Mouse (Mus musculus): Measurements from ENCODE around the gene Uba7. TPM values are rescaled to one million over a fixed set of nuclear protein-coding genes. Genes with fewer than 3 reads are reported as not detected.
A peak's percentile ranks its signal among the peaks of the same experiment; 100 is the strongest.

Gene Uba7
- polyA plus RNA-seq, 1 experiment from 2014 or later, result 37.0 TPM

DNA sequence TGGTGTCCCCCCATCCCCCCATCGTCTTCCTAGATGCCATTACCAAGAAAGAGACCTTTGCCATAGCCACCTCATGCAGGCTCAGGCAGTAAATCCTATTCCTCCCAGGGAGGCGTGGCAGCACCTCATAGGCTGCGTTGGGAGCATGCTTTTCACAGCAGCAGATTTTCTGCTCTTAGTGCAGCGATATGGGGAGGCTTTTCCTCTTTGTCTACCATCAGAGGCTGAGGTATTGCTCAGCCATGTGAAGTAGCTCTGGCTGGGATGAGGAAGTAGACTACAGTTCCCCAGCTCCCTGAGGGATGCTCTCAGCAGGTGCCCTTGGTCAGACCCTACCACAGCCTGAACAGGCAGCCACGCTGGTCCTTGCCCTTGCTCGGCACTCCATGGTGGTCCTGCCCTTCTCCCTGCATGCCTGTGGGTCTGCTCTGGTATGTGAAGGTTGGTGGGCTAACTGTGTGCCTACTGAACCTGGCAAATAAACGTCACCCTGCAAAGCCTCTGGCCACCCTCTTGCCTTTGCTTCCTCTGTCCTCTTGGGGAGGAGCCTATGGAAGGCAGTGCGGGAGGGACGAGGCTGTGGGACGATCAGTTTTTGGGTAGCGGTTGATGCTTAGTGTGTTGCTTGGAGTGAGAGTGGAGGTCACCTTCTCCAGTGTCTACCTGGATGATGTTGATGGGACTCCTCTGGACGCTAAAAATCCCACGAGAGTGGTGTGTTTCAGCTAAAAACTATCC is 26.0 kb upstream of the Uba7 start:
- Histone ChIP-seq H3K27me3 (replicated peaks) (no peaks in the 10 kb centered on the region), H3K4me3 (replicated peaks) (no peak overlapping the region), H3K4me1 (peaks cover 9% of the 10 kb centered on the region), H3K9me3 (no peaks in the 10 kb centered on the region), H3K9ac (no peak overlapping the region), H3K27ac (no peak overlapping the region), H3K4me2 (no peak overlapping the region), H3K36me3 (no peaks in the 10 kb centered on the region)
- 76% methylated on average over 13 of the region's 13 CpGs for WGBS
- no peak for ATAC-seq (ENCODE audit: insufficient read depth, low FRiP score, low read depth)

DNA sequence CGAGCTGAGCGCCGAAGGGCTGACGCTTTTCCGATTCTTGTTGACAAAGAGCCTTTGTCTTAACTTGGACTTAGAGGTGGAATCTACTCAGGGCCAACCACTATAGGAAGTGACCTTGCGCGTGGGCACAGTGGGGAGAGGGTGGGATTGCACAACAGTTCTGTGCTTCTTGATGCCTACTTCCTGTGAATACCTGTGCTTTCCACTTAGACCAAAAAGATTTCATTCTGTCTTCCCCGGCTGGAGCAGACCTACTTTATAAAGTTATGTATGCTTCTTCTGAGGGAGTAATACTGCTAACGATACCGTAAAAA is 25.4 kb upstream of the Uba7 start, which contains the start of gene Traip:
TSS of gene Traip (plus strand) at position 215 of the 314 bp plus-strand sequence.
- 86% methylated on average over 10 of the region's 10 CpGs for WGBS
- Histone ChIP-seq H3K4me3 (replicated peaks) (peak within 1 kb of the TSS; percentile 61), H3K27me3 (replicated peaks) (no peaks in the 10 kb centered on the region), H3K9me3 (no peaks in the 10 kb centered on the region), H3K9ac (peak within 1 kb of the TSS; percentile 60), H3K4me1 (peaks cover 9% of the 10 kb centered on the region), H3K4me2 (peak within 1 kb of the TSS; percentile 91), H3K27ac (peak within 1 kb of the TSS; percentile 74; the same call in 1 of the 2 replicates), H3K36me3 (no peaks in the 10 kb centered on the region)
- ATAC-seq (ENCODE audit: insufficient read depth, low FRiP score, low read depth), result no peak

DNA sequence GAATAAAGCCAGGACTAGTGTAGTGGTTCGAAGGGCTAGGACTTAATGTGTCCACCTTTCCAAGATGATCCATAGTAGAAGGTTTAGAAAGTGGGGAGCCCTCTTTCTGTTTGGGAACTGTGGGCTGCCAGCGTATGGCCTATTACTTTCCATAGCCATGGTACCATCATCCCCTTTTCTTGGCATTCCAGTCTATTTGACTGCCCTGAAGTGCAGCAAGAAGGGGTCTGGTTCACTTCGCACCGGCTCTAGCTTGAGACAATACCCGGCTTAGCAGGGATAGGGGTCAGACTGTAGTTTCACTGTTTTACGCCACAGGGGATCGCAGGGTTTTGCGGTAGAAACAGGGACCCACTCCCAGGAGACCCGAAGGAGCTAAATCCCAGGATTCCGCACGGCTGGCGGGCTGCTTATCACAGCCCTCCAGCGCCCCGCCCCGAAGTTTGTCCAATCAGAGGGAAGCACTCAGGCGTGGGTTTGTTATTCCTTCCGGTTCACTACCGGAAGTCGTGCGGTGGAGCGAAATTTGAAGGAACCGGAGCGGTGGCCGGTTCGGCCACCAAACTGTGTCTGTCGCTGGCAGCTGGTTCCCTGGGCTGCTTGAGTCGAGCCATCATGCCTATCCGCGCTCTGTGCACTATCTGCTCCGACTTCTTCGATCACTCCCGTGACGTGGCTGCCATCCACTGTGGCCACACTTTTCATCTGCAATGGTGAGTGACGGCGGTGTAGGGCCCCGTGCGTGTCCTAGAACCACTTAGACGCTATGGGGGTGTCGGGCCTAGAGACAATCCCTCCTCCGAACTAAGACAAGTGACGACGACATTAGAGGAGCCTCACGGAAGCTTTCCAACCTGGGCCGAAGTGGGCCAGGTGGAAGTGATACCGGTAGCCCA is 24.6 kb upstream of the Uba7 start:
- peaks cover 9% of the 10 kb centered on the region for H3K4me1 ChIP-seq
- no peaks in the 10 kb centered on the region for H3K27me3 ChIP-seq (replicated peaks)
- H3K9me3 ChIP-seq, result no peaks in the 10 kb centered on the region
- H3K36me3 ChIP-seq, result no peaks in the 10 kb centered on the region
- peak; percentile 92 for ATAC-seq (ENCODE audit: insufficient read depth, low FRiP score, low read depth)
- 13% methylated on average over 45 of the region's 45 CpGs for WGBS
- peak overlapping the region; percentile 61 for H3K4me3 ChIP-seq (replicated peaks)
- peak overlapping the region; percentile 91 for H3K4me2 ChIP-seq
- H3K9ac ChIP-seq, result peak overlapping the region; percentile 60
- peak overlapping the region; percentile 74; the same call in 1 of the 2 replicates for H3K27ac ChIP-seq

DNA sequence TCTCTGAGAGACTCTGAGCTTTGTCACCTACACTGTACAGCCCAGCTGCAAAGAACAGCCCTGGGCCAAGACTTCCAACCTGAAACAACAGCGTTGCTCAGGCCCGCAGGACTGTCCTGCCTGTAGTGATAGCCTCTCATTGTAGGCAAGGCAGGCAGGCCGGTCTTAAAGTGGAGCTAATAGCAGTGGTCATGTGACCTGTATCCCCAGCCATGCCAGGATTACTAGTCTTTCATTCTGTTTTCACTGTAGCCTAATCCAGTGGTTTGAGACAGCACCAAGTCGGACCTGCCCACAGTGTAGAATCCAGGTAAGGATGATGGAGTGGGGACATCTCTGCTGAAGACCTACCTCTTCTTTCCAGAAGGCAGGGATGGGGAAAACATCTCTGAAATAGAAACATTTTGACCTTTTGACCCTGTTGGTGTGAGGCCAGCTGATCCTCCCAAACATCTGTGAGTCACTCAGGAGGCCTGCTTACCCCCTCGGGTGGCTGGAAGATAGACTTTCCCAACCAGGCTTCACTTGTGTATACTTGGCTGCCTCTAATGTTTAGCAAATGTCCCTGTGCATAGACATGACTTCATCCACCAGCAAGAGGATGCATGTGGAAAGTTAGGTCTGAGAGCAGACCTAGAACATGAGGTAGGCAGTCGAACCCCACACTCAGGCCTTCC is 19.6 kb upstream of the Uba7 start:
- no peaks in the 10 kb centered on the region for H3K27me3 ChIP-seq (replicated peaks)
- H3K9ac ChIP-seq, result no peak overlapping the region
- no peak overlapping the region for H3K4me3 ChIP-seq (replicated peaks)
- no peak overlapping the region for H3K27ac ChIP-seq
- 72% methylated on average over 6 of the region's 6 CpGs for WGBS
- peaks cover 9% of the 10 kb centered on the region for H3K4me1 ChIP-seq
- H3K4me2 ChIP-seq, result no peak overlapping the region
- no peak for ATAC-seq (ENCODE audit: insufficient read depth, low FRiP score, low read depth)
- H3K36me3 ChIP-seq, result peaks cover 19% of the 10 kb centered on the region; the same call in 1 of the 2 replicates
- no peaks in the 10 kb centered on the region for H3K9me3 ChIP-seq

DNA sequence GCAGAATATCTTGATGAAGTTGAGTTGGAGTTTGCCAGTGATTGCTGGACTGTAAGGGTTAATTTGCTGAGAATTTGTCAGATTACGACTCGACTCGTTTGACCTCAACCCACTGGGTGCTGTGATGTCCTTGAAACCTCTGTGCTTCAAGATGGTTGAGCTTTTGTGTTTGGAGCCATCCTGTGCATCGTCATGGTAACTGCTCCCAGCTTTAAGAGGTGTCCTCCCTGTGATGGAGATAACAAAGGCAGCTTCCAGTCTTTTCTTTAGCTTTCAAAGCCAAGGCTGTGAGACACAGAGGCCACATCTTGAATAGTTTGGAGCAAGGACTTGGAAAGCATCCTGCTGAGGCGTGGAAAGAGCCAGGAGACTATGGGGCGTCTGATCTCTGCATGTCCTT is 18.2 kb upstream of the Uba7 start:
- Histone ChIP-seq H3K9ac (no peak overlapping the region), H3K36me3 (peaks cover 19% of the 10 kb centered on the region; the same call in 1 of the 2 replicates), H3K9me3 (no peaks in the 10 kb centered on the region), H3K4me3 (replicated peaks) (no peak overlapping the region), H3K4me1 (no peaks in the 10 kb centered on the region), H3K27me3 (replicated peaks) (no peaks in the 10 kb centered on the region), H3K27ac (no peak overlapping the region), H3K4me2 (no peak overlapping the region)
- ATAC-seq (ENCODE audit: insufficient read depth, low FRiP score, low read depth), result no peak
- WGBS, result 61% methylated on average over 6 of the region's 6 CpGs

DNA sequence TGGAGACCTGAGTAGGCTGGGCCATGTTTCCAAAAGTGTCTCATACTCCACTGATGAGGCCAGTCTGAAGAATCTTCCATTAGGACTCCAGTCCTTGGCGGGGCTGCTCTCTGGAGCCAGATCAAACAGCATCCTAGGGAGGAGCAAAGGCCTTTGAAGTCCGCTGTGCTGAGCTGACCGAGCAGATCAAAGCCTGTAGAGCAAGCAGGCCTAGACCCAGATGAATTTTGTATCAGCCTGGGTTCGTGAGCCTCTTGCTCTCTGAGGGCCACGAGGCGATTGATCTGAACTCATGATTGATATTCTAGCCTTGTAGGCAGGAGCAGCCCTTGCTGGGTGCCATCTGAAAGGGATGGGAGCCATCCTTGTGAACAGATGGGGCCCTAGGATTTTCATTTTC is 15.4 kb upstream of the Uba7 start:
- no peak overlapping the region for H3K27ac ChIP-seq
- no peak for ATAC-seq (ENCODE audit: insufficient read depth, low FRiP score, low read depth)
- no peaks in the 10 kb centered on the region for H3K4me1 ChIP-seq
- H3K9me3 ChIP-seq, result no peaks in the 10 kb centered on the region
- no peaks in the 10 kb centered on the region for H3K27me3 ChIP-seq (replicated peaks)
- peaks cover 19% of the 10 kb centered on the region; the same call in 1 of the 2 replicates for H3K36me3 ChIP-seq
- H3K9ac ChIP-seq, result no peak overlapping the region
- no peak overlapping the region for H3K4me3 ChIP-seq (replicated peaks)
- WGBS, result 59% methylated on average over 6 of the region's 6 CpGs
- no peak overlapping the region for H3K4me2 ChIP-seq

DNA sequence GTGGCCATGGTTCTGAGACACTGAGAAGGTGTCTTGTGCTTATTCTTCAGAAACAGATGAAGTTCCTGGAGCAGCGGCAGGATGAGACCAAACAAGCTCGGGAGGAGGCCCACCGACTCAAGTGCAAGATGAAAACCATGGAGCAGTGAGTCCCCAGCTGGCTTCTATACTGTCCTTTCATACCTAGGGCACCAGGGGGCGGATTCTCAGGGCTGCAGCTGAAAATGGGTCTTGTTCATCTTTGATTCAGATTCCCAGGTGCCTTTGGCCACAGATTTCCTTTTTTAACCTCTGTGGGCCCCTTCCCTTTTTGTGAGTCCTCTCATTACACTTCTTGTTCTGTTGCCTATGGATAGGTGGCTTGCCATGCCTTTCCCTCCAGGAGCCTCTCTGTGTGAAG is 14.4 kb upstream of the Uba7 start:
- Histone ChIP-seq H3K27me3 (replicated peaks) (no peaks in the 10 kb centered on the region), H3K9ac (no peak overlapping the region), H3K4me2 (no peak overlapping the region), H3K9me3 (no peaks in the 10 kb centered on the region), H3K36me3 (peaks cover 18% of the 10 kb centered on the region; the same call in 1 of the 2 replicates), H3K27ac (no peak overlapping the region), H3K4me1 (no peaks in the 10 kb centered on the region), H3K4me3 (replicated peaks) (no peak overlapping the region)
- WGBS, result 76% methylated on average over 4 of the region's 4 CpGs
- no peak for ATAC-seq (ENCODE audit: insufficient read depth, low FRiP score, low read depth)

DNA sequence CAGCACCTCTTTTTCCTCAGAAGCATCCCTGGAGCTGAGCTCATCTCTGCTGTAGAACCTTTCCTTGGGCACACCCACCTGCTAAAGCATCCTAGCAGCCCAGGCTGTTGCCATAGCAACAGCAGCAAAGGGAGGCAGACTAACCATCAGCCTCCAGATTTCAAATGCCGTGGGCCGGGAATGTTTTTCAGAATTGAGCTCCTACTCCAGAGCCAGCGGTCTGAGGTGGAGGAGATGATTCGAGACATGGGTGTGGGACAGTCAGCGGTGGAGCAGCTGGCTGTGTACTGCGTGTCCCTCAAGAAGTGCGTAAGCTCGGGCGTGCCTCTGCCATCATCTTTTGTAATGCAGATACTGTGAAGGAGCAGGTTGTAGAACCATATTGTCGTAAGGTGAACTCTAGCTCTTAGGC is 13.9 kb upstream of the Uba7 start:
- WGBS, result 86% methylated on average over 10 of the region's 10 CpGs
- H3K36me3 ChIP-seq, result peaks cover 15% of the 10 kb centered on the region; the same call in 1 of the 2 replicates
- H3K4me3 ChIP-seq (replicated peaks), result no peak overlapping the region
- ATAC-seq (ENCODE audit: insufficient read depth, low FRiP score, low read depth), result no peak
- H3K4me2 ChIP-seq, result no peak overlapping the region
- H3K9me3 ChIP-seq, result no peaks in the 10 kb centered on the region
- H3K27ac ChIP-seq, result no peak overlapping the region
- no peaks in the 10 kb centered on the region for H3K4me1 ChIP-seq
- no peaks in the 10 kb centered on the region for H3K27me3 ChIP-seq (replicated peaks)
- H3K9ac ChIP-seq, result no peak overlapping the region

DNA sequence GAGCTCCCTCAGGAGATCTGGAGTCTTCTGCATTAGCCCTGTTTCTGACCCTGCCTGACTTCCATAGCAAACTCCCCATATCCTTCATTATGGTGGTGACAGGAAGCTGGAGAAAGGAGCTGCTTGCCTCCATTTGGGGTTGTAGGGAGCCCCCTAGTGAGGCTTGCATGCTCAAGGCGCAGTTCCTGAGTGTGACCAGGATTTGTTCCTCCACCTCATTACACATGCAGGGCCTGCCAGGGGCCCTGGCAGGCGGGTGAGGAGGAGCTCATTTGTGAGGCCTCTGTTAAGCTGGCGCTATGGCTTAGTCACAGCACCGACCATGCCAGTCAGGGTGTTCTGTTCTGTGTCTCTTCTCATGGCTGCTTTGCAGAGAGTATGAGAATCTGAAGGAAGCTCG is 13.4 kb upstream of the Uba7 start:
- no peak overlapping the region; the same call in 1 of the 2 replicates for H3K27ac ChIP-seq

DNA sequence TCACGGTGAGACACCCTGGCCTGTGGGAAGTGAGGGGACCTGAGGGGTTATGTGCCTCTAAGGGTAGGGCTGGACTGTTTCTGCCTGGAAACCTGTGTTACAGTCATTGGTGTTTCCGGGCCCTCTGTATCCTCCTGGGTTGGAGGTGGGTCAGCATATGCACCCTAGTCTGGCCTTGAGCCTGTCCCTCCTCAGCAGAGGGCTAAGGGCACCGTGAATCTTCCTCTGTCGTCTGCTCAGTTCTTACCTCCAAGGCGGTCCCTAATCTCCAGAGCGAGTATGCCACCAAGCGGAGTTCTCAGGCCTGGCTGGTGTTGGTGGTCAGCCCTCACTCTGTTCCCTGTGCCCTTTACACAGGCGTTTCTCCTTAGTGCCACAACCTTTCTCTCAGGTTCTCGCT is 12.4 kb upstream of the Uba7 start:
- H3K9me3 ChIP-seq, result no peaks in the 10 kb centered on the region
- no peak overlapping the region for H3K4me3 ChIP-seq (replicated peaks)
- no peak overlapping the region for H3K4me2 ChIP-seq
- 96% methylated on average over 9 of the region's 9 CpGs for WGBS
- no peaks in the 10 kb centered on the region for H3K4me1 ChIP-seq
- H3K36me3 ChIP-seq, result peaks cover 15% of the 10 kb centered on the region; the same call in 1 of the 2 replicates
- no peak for ATAC-seq (ENCODE audit: insufficient read depth, low FRiP score, low read depth)
- H3K27ac ChIP-seq, result no peak overlapping the region
- H3K27me3 ChIP-seq (replicated peaks), result no peaks in the 10 kb centered on the region
- no peak overlapping the region for H3K9ac ChIP-seq

More for the DNA sequence above, 13.4 kb upstream of the Uba7 start:
- Histone ChIP-seq H3K27me3 (replicated peaks) (no peaks in the 10 kb centered on the region), H3K4me1 (no peaks in the 10 kb centered on the region), H3K4me3 (replicated peaks) (no peak overlapping the region), H3K36me3 (peaks cover 15% of the 10 kb centered on the region; the same call in 1 of the 2 replicates), H3K4me2 (no peak overlapping the region), H3K9me3 (no peaks in the 10 kb centered on the region), H3K9ac (no peak overlapping the region)
- no peak for ATAC-seq (ENCODE audit: insufficient read depth, low FRiP score, low read depth)
- 55% methylated on average over 5 of the region's 5 CpGs for WGBS

DNA sequence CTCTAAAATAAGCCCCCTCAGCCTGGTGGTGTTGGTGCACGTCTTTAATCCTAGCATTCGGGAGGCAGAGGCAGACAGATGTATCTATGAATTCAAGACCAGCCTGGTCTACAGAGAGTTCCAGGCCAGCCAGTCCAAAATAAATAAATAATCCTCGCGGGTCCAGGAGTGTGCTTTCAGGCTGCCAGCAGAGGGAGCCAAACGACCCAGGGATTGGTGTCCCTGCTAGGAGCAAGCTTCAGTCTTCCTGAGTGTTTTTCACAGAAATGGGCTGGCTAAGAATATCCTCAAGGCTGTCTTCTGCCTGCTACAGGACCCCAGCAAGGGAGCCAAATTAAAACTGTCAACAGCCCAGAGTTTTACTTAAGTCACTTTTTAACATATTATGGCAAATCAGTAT is 11.6 kb upstream of the Uba7 start:
- no peaks in the 10 kb centered on the region for H3K27me3 ChIP-seq (replicated peaks)
- ATAC-seq (ENCODE audit: insufficient read depth, low FRiP score, low read depth), result peak; percentile 71; the same call in 1 of the 2 replicates
- H3K9me3 ChIP-seq, result no peaks in the 10 kb centered on the region
- H3K4me3 ChIP-seq (replicated peaks), result no peak overlapping the region
- no peaks in the 10 kb centered on the region for H3K4me1 ChIP-seq
- peaks cover 15% of the 10 kb centered on the region; the same call in 1 of the 2 replicates for H3K36me3 ChIP-seq
- no peak overlapping the region for H3K9ac ChIP-seq
- H3K27ac ChIP-seq, result no peak overlapping the region
- no peak overlapping the region for H3K4me2 ChIP-seq
- WGBS, result 17% methylated on average over 5 of the region's 5 CpGs

Data from stomach, embryonic 15.5 days (tissue).